Mouse (Mus musculus) MEL (cell line): ENCODE measurements around the gene Grik4.

Source experiments
- CHD2 ChIP-seq: IDR thresholded peaks from 2 replicates; pipeline ENCODE4 v1.6.1; 2011; ENCODE audit warnings: low read length, improper control_type of control experiment
- CTCF ChIP-seq, 3 experiments: IDR thresholded peaks in 2 of 3; conservative IDR thresholded peaks in 1 of 3; 2 replicates each; pipeline ENCODE4 v1.5.1; 2011 to 2012; ENCODE audit warnings: low read length in 3 of 3, low read depth in 2 of 3, mild to moderate bottlenecking in 2 of 3, improper control_type of control experiment in 1 of 3, inconsistent platforms in 1 of 3, mixed read lengths in 1 of 3, moderate library complexity in 1 of 3; ENCODE audit not compliant: control insufficient read depth in 1 of 3, insufficient read depth in 1 of 3, poor library complexity in 1 of 3, severe bottlenecking in 1 of 3
- GABPA ChIP-seq: IDR thresholded peaks from 2 replicates; pipeline ENCODE4 v1.6.1; 2012; ENCODE audit warnings: low read depth, mild to moderate bottlenecking, inconsistent platforms, low read length, improper control_type of control experiment, moderate library complexity
- TAL1 ChIP-seq: IDR thresholded peaks from 2 replicates; pipeline ENCODE4 v1.6.1; 2012; ENCODE audit warnings: mild to moderate bottlenecking, inconsistent platforms, low read length, moderate library complexity, mixed read lengths

GRCm38 (mm10) chr9:42968894-42969521 is 24.7 kb upstream of the Grik4 start:
- TF ChIP-seq GABPA, result no peak
- no peak for TF ChIP-seq CHD2
- TF ChIP-seq CTCF (IDR thresholded peaks at IDR 0.05 in 2 of 3, conservative IDR thresholded peaks at IDR 0.05 in 1 of 3; ENCODE audit: control insufficient read depth in 1 of 3, insufficient read depth in 1 of 3, low read depth in 2 of 3, low read length in 3 of 3, poor library complexity in 1 of 3, severe bottlenecking in 1 of 3), result no peak
- no peak for TF ChIP-seq TAL1
